Mouse (Mus musculus): Measurements from ENCODE around the gene Ggta1. TPM values are rescaled to one million over a fixed set of nuclear protein-coding genes. Genes with fewer than 3 reads are reported as not detected.

Gene Ggta1
- total and polyA plus RNA-seq, 3 experiments = 40.5 to 55.8 (median 46.9) TPM

GRCm38 (mm10) chr2:35463372-35464088 is 499 bp upstream of the Ggta1 start:
- Histone ChIP-seq H3K36me3 (replicated peaks in 1 of 2; ENCODE audit: control insufficient read depth in 1 of 2, insufficient read depth in 1 of 2, low read length in 1 of 2) (peaks cover 2 to 5% of the 10 kb centered on the region in 2 experiments), H3K4me2 (ENCODE audit: insufficient read depth, low read depth, poor library complexity, severe bottlenecking) (peak overlapping the region; percentile 93), H3K79me2 (replicated peaks; ENCODE audit: control insufficient read depth, extremely low read depth, insufficient read depth, poor library complexity, severe bottlenecking) (peaks cover 22% of the 10 kb centered on the region), H3K9me3 (replicated peaks; ENCODE audit: low read length) (peaks cover 2% of the 10 kb centered on the region), H3K4me1 (ENCODE audit: control insufficient read depth in 1 of 2, insufficient read depth in 2 of 2) (peaks cover 3 to 35% of the 10 kb centered on the region in 2 experiments; a peak in 3 of 4 replicates), H3K4me3 (replicated peaks in 1 of 3; ENCODE audit: low read depth in 2 of 3, low read length in 2 of 3, poor library complexity in 1 of 3) (peak overlapping the region; percentile 50 to 62 (median 52)), H3K27ac (ENCODE audit: insufficient read depth, low read depth) (peak overlapping the region; percentile 90), H3K27me3 (replicated peaks) (no peaks in the 10 kb centered on the region), H3K9ac (ENCODE audit: insufficient read depth, low read depth) (peak overlapping the region; percentile 78)
- in situ Hi-C loops (cut with MboI; ENCODE audit: low pct_ligation_motif_present, low pct_unique_long_range_greater_than_20kb, low sequenced_read_pairs) (loop anchor here (5.0 kb wide), 1 partner anchor 34 kb away; no protein-coding TSS in a partner anchor), dilution Hi-C loops (cut with MboI; ENCODE audit: extremely low pct_ligation_motif_present, extremely low pct_unique_long_range_greater_than_20kb, low sequenced_read_pairs) (no loop called here)
- peak; percentile 99 for DNase-seq (ENCODE audit: extremely low read depth)
- TF ChIP-seq CTCF (conservative IDR thresholded peaks at IDR 0.05 in 1 of 2, IDR thresholded peaks at IDR 0.05 in 1 of 2; ENCODE audit: low read depth in 2 of 2, low read length in 2 of 2) (no peak), IRF4 (IDR thresholded peaks at IDR 0.05; ENCODE audit: low read depth, low read length) (peak; percentile 80; the same call in 1 of the 2 replicates), POLR2AphosphoS2 (IDR thresholded peaks at IDR 0.05; ENCODE audit: low read depth, low read length) (0 out of 2 replicates have a peak, but pooled peaks have one; percentile 33), MYC (IDR thresholded peaks at IDR 0.05; ENCODE audit: low read depth, low read length) (peak; percentile 57; the same call in 1 of the 2 replicates), SIN3A (IDR thresholded peaks at IDR 0.05; ENCODE audit: low read length) (peak; percentile 92), ZMIZ1 (IDR thresholded peaks at IDR 0.05; ENCODE audit: low read depth, low read length) (peak; percentile 68), RAD21 (IDR thresholded peaks at IDR 0.05; ENCODE audit: low read depth, low read length) (no peak), JUN (IDR thresholded peaks at IDR 0.05; ENCODE audit: insufficient read depth, low read depth, low read length) (no peak), CHD2 (IDR thresholded peaks at IDR 0.05; ENCODE audit: low read length) (no peak; the same call in 1 of the 2 replicates), NELFE (IDR thresholded peaks at IDR 0.05; ENCODE audit: low read depth, low read length) (0 out of 2 replicates have a peak, but pooled peaks have one; percentile 41), MAX (IDR thresholded peaks at IDR 0.05; ENCODE audit: low read length) (peak; percentile 38; the same call in 1 of the 2 replicates), USF2 (conservative IDR thresholded peaks at IDR 0.05; ENCODE audit: low read depth, low read length) (no peak), E2F4 (IDR thresholded peaks at IDR 0.05; ENCODE audit: insufficient replicate concordance, low read depth, low read length) (no peak), ELF1 (IDR thresholded peaks at IDR 0.05; ENCODE audit: low read depth, low read length) (peak; percentile 64), TBP (conservative IDR thresholded peaks at IDR 0.05; ENCODE audit: low read depth, low read length) (peak; percentile 74), MXI1 (IDR thresholded peaks at IDR 0.05; ENCODE audit: low read depth, low read length) (peak; percentile 65), RCOR1 (conservative IDR thresholded peaks at IDR 0.05; ENCODE audit: low read depth, low read length) (no peak), ETS1 (conservative IDR thresholded peaks at IDR 0.05; ENCODE audit: low read depth, low read length) (peak; percentile 51; the same call in 1 of the 2 replicates), UBTF (IDR thresholded peaks at IDR 0.05; ENCODE audit: low read depth, low read length) (0 out of 2 replicates have a peak, but pooled peaks have one; percentile 67), MAZ (IDR thresholded peaks at IDR 0.05; ENCODE audit: low read depth, low read length) (peak; percentile 67; the same call in 1 of the 2 replicates), ZKSCAN1 (IDR thresholded peaks at IDR 0.05; ENCODE audit: borderline replicate concordance, low read depth, low read length) (no peak), GABPA (IDR thresholded peaks at IDR 0.05; ENCODE audit: insufficient replicate concordance, low read depth, low read length) (no peak), SMC3 (IDR thresholded peaks at IDR 0.05; ENCODE audit: low read depth, low read length) (no peak), POLR2A (IDR thresholded peaks at IDR 0.05; ENCODE audit: low read depth, low read length) (peak; percentile 52; the same call in 1 of the 2 replicates), ZNF384 (IDR thresholded peaks at IDR 0.05; ENCODE audit: low read depth, low read length) (no peak), KAT2A (IDR thresholded peaks at IDR 0.05; ENCODE audit: insufficient replicate concordance, low read length) (no peak), CHD1 (IDR thresholded peaks at IDR 0.05; ENCODE audit: low read depth, low read length) (0 out of 2 replicates have a peak, but pooled peaks have one; percentile 41), USF1 (IDR thresholded peaks at IDR 0.05; ENCODE audit: low read depth, low read length) (no peak), PAX5 (IDR thresholded peaks at IDR 0.05; ENCODE audit: low read length) (no peak), NRF1 (IDR thresholded peaks at IDR 0.05; ENCODE audit: low read depth, low read length) (0 out of 2 replicates have a peak, but pooled peaks have one; percentile 12), EP300 (IDR thresholded peaks at IDR 0.05; ENCODE audit: low read length) (peak; percentile 67), HCFC1 (IDR thresholded peaks at IDR 0.05; ENCODE audit: low read depth, low read length) (no peak), BHLHE40 (IDR thresholded peaks at IDR 0.05; ENCODE audit: low read depth, low read length) (peak; percentile 22; the same call in 1 of the 2 replicates), MAFK (IDR thresholded peaks at IDR 0.05; ENCODE audit: insufficient replicate concordance, low read length) (no peak), JUND (conservative IDR thresholded peaks at IDR 0.05; ENCODE audit: low read depth, low read length) (0 out of 2 replicates have a peak, but pooled peaks have one; percentile 4), ZC3H11A (IDR thresholded peaks at IDR 0.05; ENCODE audit: low read depth, low read length) (no peak), MEF2A (IDR thresholded peaks at IDR 0.05; ENCODE audit: borderline replicate concordance, low read depth, low read length) (0 out of 2 replicates have a peak, but pooled peaks have one; percentile 20), TCF12 (IDR thresholded peaks at IDR 0.05; ENCODE audit: low read depth, low read length) (peak; percentile 42; the same call in 1 of the 2 replicates)

Measured in CH12.LX (cell line).